Mouse (Mus musculus) heart, postnatal 4 days (tissue): ENCODE data around the gene Mageb1. TPM values are rescaled to one million over a fixed set of nuclear protein-coding genes. Genes with fewer than 3 reads are reported as not detected.
"Not testable (repeated sequence)": the region's sequence is repeated elsewhere in the genome, so short reads cannot be mapped to it uniquely, and the experiment has no call there.

Source experiments
- DNase-seq: peaks from one replicate; pipeline ENCODE4 v3.0.0; 2021
- total RNA-seq, 2 experiments: library from RNA; stranded (reverse); gene quantifications; 2 replicates each; pipeline ENCODE4 v1.2.3; 2021

Mageb1 gene
- not detected for total RNA-seq

GRCm38 (mm10) chrX:92016233-92016632, at the start of gene Mageb1:
TSS of gene Mageb1 (minus strand) at chrX:92016333.
- DNase-seq = not testable (repeated sequence)

Other genes starting within 250 kb of the Mageb1 start
- not detected for gene Mageb5, start 233.3 kb downstream of the Mageb1 start, total RNA-seq